Mouse (Mus musculus): ENCODE measurements around the gene Lrp6. TPM values are rescaled to one million over a fixed set of nuclear protein-coding genes. Genes with fewer than 3 reads are reported as not detected.
A peak's percentile ranks its signal among the peaks of the same experiment; 100 is the strongest.

Gene Lrp6
- polyA plus RNA-seq, 1 experiment, result 3.6 TPM

GRCm38 (mm10) chr6:134431583-134431982 lies 135.2 kb downstream of the Lrp6 start:
- Histone ChIP-seq H3K27ac (ENCODE audit: control insufficient read depth, insufficient read depth, low read depth, low read length) (no peak overlapping the region), H3K27me3 (ENCODE audit: control insufficient read depth, insufficient read depth, low read length) (no peaks in the 10 kb centered on the region), H3K4me1 (ENCODE audit: control insufficient read depth, insufficient read depth, low read length) (no peaks in the 10 kb centered on the region; the same call in 1 of the 2 replicates), H3K4me3 (ENCODE audit: control insufficient read depth, low read depth, low read length) (no peak overlapping the region), H3K36me3 (ENCODE audit: control insufficient read depth, insufficient read depth, low read length) (no peaks in the 10 kb centered on the region)
- TF ChIP-seq CTCF (IDR thresholded peaks at IDR 0.05; ENCODE audit: control insufficient read depth, insufficient read depth, insufficient replicate concordance, low read depth, low read length), result no peak
- TF ChIP-seq POLR2A (IDR thresholded peaks at IDR 0.05; ENCODE audit: control insufficient read depth, low read depth, low read length), result no peak

- H3K4me3 ChIP-seq (ENCODE audit: control insufficient read depth, low read depth, low read length), result no peak overlapping the region
- no peaks in the 10 kb centered on the region for H3K27me3 ChIP-seq (ENCODE audit: control insufficient read depth, insufficient read depth, low read length)
- H3K27ac ChIP-seq (ENCODE audit: control insufficient read depth, insufficient read depth, low read depth, low read length), result no peak overlapping the region
- no peaks in the 10 kb centered on the region; the same call in 1 of the 2 replicates for H3K4me1 ChIP-seq (ENCODE audit: control insufficient read depth, insufficient read depth, low read length)
- no peak for TF ChIP-seq POLR2A (IDR thresholded peaks at IDR 0.05; ENCODE audit: control insufficient read depth, low read depth, low read length)
- no peak for TF ChIP-seq CTCF (IDR thresholded peaks at IDR 0.05; ENCODE audit: control insufficient read depth, insufficient read depth, insufficient replicate concordance, low read depth, low read length)
- no peaks in the 10 kb centered on the region for H3K36me3 ChIP-seq (ENCODE audit: control insufficient read depth, insufficient read depth, low read length)
Observed at GRCm38 (mm10) chr6:134430161-134430799, 136.5 kb downstream of the Lrp6 start.

- H3K4me3 ChIP-seq (ENCODE audit: control insufficient read depth, low read depth, low read length), result no peak overlapping the region
- TF ChIP-seq POLR2A (IDR thresholded peaks at IDR 0.05; ENCODE audit: control insufficient read depth, low read depth, low read length), result no peak
- TF ChIP-seq CTCF (IDR thresholded peaks at IDR 0.05; ENCODE audit: control insufficient read depth, insufficient read depth, insufficient replicate concordance, low read depth, low read length), result no peak
- H3K36me3 ChIP-seq (ENCODE audit: control insufficient read depth, insufficient read depth, low read length), result no peaks in the 10 kb centered on the region
- no peaks in the 10 kb centered on the region for H3K27me3 ChIP-seq (ENCODE audit: control insufficient read depth, insufficient read depth, low read length)
- H3K4me1 ChIP-seq (ENCODE audit: control insufficient read depth, insufficient read depth, low read length), result no peaks in the 10 kb centered on the region; the same call in 1 of the 2 replicates
- no peak overlapping the region for H3K27ac ChIP-seq (ENCODE audit: control insufficient read depth, insufficient read depth, low read depth, low read length)
Observed at GRCm38 (mm10) chr6:134428455-134428854, 138.3 kb downstream of the Lrp6 start.

GRCm38 (mm10) chr6:134427165-134427564 lies 139.6 kb downstream of the Lrp6 start:
- Histone ChIP-seq H3K4me3 (ENCODE audit: control insufficient read depth, low read depth, low read length) (no peak overlapping the region), H3K27ac (ENCODE audit: control insufficient read depth, insufficient read depth, low read depth, low read length) (no peak overlapping the region), H3K27me3 (ENCODE audit: control insufficient read depth, insufficient read depth, low read length) (no peaks in the 10 kb centered on the region), H3K4me1 (ENCODE audit: control insufficient read depth, insufficient read depth, low read length) (no peaks in the 10 kb centered on the region; the same call in 1 of the 2 replicates), H3K36me3 (ENCODE audit: control insufficient read depth, insufficient read depth, low read length) (no peaks in the 10 kb centered on the region)
- TF ChIP-seq POLR2A (IDR thresholded peaks at IDR 0.05; ENCODE audit: control insufficient read depth, low read depth, low read length), result no peak
- TF ChIP-seq CTCF (IDR thresholded peaks at IDR 0.05; ENCODE audit: control insufficient read depth, insufficient read depth, insufficient replicate concordance, low read depth, low read length), result no peak

GRCm38 (mm10) chr6:134425216-134425717 lies 141.5 kb downstream of the Lrp6 start:
- no peaks in the 10 kb centered on the region for H3K27me3 ChIP-seq (ENCODE audit: control insufficient read depth, insufficient read depth, low read length)
- H3K27ac ChIP-seq (ENCODE audit: control insufficient read depth, insufficient read depth, low read depth, low read length), result no peak overlapping the region
- no peak overlapping the region for H3K4me3 ChIP-seq (ENCODE audit: control insufficient read depth, low read depth, low read length)
- no peaks in the 10 kb centered on the region; the same call in 1 of the 2 replicates for H3K4me1 ChIP-seq (ENCODE audit: control insufficient read depth, insufficient read depth, low read length)
- TF ChIP-seq CTCF (IDR thresholded peaks at IDR 0.05; ENCODE audit: control insufficient read depth, insufficient read depth, insufficient replicate concordance, low read depth, low read length) (peak; percentile 41; the same call in 1 of the 2 replicates), POLR2A (IDR thresholded peaks at IDR 0.05; ENCODE audit: control insufficient read depth, low read depth, low read length) (no peak)
- no peaks in the 10 kb centered on the region for H3K36me3 ChIP-seq (ENCODE audit: control insufficient read depth, insufficient read depth, low read length)

- Histone ChIP-seq H3K36me3 (ENCODE audit: control insufficient read depth, insufficient read depth, low read length) (no peaks in the 10 kb centered on the region), H3K4me1 (ENCODE audit: control insufficient read depth, insufficient read depth, low read length) (no peaks in the 10 kb centered on the region), H3K27me3 (ENCODE audit: control insufficient read depth, insufficient read depth, low read length) (no peaks in the 10 kb centered on the region), H3K4me3 (ENCODE audit: control insufficient read depth, low read depth, low read length) (no peak overlapping the region), H3K27ac (ENCODE audit: control insufficient read depth, insufficient read depth, low read depth, low read length) (no peak overlapping the region)
- TF ChIP-seq CTCF (IDR thresholded peaks at IDR 0.05; ENCODE audit: control insufficient read depth, insufficient read depth, insufficient replicate concordance, low read depth, low read length) (no peak), POLR2A (IDR thresholded peaks at IDR 0.05; ENCODE audit: control insufficient read depth, low read depth, low read length) (no peak)
Observed at GRCm38 (mm10) chr6:134421921-134422320, 144.8 kb downstream of the Lrp6 start.

- Histone ChIP-seq H3K4me3 (ENCODE audit: control insufficient read depth, low read depth, low read length) (no peak overlapping the region), H3K36me3 (ENCODE audit: control insufficient read depth, insufficient read depth, low read length) (no peaks in the 10 kb centered on the region)
Observed at GRCm38 (mm10) chr6:134420375-134420774, 146.4 kb downstream of the Lrp6 start.

More at GRCm38 (mm10) chr6:134420375-134420774, 146.4 kb downstream of the Lrp6 start:
- TF ChIP-seq CTCF (IDR thresholded peaks at IDR 0.05; ENCODE audit: control insufficient read depth, insufficient read depth, insufficient replicate concordance, low read depth, low read length) (no peak), POLR2A (IDR thresholded peaks at IDR 0.05; ENCODE audit: control insufficient read depth, low read depth, low read length) (no peak)
- Histone ChIP-seq H3K27ac (ENCODE audit: control insufficient read depth, insufficient read depth, low read depth, low read length) (no peak overlapping the region), H3K4me1 (ENCODE audit: control insufficient read depth, insufficient read depth, low read length) (no peaks in the 10 kb centered on the region), H3K27me3 (ENCODE audit: control insufficient read depth, insufficient read depth, low read length) (no peaks in the 10 kb centered on the region)
